Mouse (Mus musculus) heart, adult 2 months (tissue): ENCODE measurements around the gene Fbxo2. TPM values are rescaled to one million over a fixed set of nuclear protein-coding genes. Genes with fewer than 3 reads are reported as not detected.

Experiments
- DNase-seq, 2 experiments: peaks; one replicate each; pipeline ENCODE4 v3.0.0; 2021
- H3K27ac ChIP-seq: fragments of 200-600 bp; 2 replicates; pipeline ENCODE4 v1.8.1; 2022
- H3K27me3 ChIP-seq: fragments of 200-500 bp; 2 replicates; pipeline ENCODE4 v1.6.1; 2012; ENCODE audit warnings: mild to moderate bottlenecking, low read length, inconsistent platforms, mixed read lengths; ENCODE audit not compliant: control insufficient read depth, insufficient read depth
- H3K36me3 ChIP-seq: fragments of 200-500 bp; 2 replicates; pipeline ENCODE4 v1.6.1; 2012; ENCODE audit warnings: low read length, inconsistent platforms; ENCODE audit not compliant: control insufficient read depth, insufficient read depth
- H3K4me1 ChIP-seq: fragments of 200-500 bp; 2 replicates; pipeline ENCODE4 v1.6.1; 2011; ENCODE audit warnings: low read length; ENCODE audit not compliant: control insufficient read depth, insufficient read depth
- H3K4me3 ChIP-seq: fragments of 200-600 bp; 2 replicates; pipeline ENCODE4 v1.8.1; 2022
- H3K79me2 ChIP-seq: fragments of 200-500 bp; replicated peaks from 2 replicates; pipeline ENCODE4 v1.6.1; 2012; ENCODE audit warnings: mild to moderate bottlenecking, inconsistent platforms, low read length, moderate library complexity, mixed read lengths; ENCODE audit not compliant: control insufficient read depth, insufficient read depth
- H3K9ac ChIP-seq: fragments of 200-500 bp; 2 replicates; pipeline ENCODE4 v1.6.1; 2012; ENCODE audit warnings: low read depth, mild to moderate bottlenecking, control low read depth, inconsistent platforms, low read length, mixed read lengths
- CTCF ChIP-seq: fragments of 200-600 bp; IDR thresholded peaks from 2 replicates; pipeline ENCODE4 v1.8.1; 2022; ENCODE audit warnings: antibody characterized with exemption, mild to moderate bottlenecking, moderate library complexity
- EP300 ChIP-seq: fragments of 200-500 bp; IDR thresholded peaks from 2 replicates; pipeline ENCODE4 v1.6.1; 2011; ENCODE audit warnings: low read depth, low read length, control low read depth; ENCODE audit not compliant: insufficient read depth
- POLR2A ChIP-seq: fragments of 200-500 bp; IDR thresholded peaks from 2 replicates; pipeline ENCODE4 v1.6.1; 2011; ENCODE audit warnings: mild to moderate bottlenecking, low read depth, low read length, control low read depth; ENCODE audit not compliant: insufficient read depth
- WGBS: fragments of 180-500 bp; shearing (Covaris S2); methylation state at CpG from one replicate; pipeline ENCODE4 v1.1.7; 2018; 5-methylcytosine and 5-hydroxymethylcytosine counted together
- intact Hi-C: fragments of 180-260 bp; cut with DNase I; formaldehyde crosslinking; loops from one replicate; pipeline ENCODE4 v1.15.1; 2025
- polyA plus RNA-seq: library from polyadenylated mRNA; depleted of rRNA; stranded (reverse); fragments of >200 nt; gene quantifications from 2 replicates; pipeline ENCODE4 v1.2.3, GENCODE M21; 2012
- total RNA-seq, 2 experiments: library from RNA; stranded (reverse); gene quantifications; 2 replicates each; pipeline ENCODE4 v1.2.3; 2021

The Fbxo2 gene
- total and polyA plus RNA-seq, 3 experiments, result 0.31 to 0.47 TPM; not detected in 1

DNA sequence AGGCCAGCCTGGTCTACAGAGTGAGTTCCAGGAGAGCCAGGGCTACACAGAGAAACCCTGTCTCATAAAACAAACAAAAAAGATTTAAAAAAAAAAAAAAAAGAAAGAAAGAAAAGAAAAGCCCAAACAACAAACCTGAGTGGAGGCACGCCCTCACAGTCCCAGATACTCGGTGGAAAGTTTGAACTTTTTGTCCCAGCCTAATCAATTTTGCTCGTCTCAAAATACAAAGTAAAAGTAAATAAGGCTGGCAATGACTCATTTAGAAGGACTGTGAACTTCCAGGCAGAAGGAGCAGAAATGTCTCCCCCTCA lies 9.5 kb upstream of the Fbxo2 start:
- no peaks in the 10 kb centered on the region for H3K36me3 ChIP-seq
- no peak for TF ChIP-seq EP300
- no peak for TF ChIP-seq POLR2A
- TF ChIP-seq CTCF, result no peak
- DNase-seq, result no peak
- WGBS, result 26% methylated on average over 3 of the region's 3 CpGs
- peak overlapping the region; percentile 97 for H3K27ac ChIP-seq
- peak overlapping the region; percentile 74 for H3K4me3 ChIP-seq
- H3K27me3 ChIP-seq, result no peaks in the 10 kb centered on the region
- intact Hi-C loops, result loop anchor here (5.0 kb wide), 1 partner anchor 109 kb away; no protein-coding TSS in a partner anchor
- H3K4me1 ChIP-seq, result 0 out of 2 replicates have a peak, but pooled peaks cover 3% of the 10 kb centered on the region
- no peaks in the 10 kb centered on the region for H3K79me2 ChIP-seq
- no peak overlapping the region for H3K9ac ChIP-seq

DNA sequence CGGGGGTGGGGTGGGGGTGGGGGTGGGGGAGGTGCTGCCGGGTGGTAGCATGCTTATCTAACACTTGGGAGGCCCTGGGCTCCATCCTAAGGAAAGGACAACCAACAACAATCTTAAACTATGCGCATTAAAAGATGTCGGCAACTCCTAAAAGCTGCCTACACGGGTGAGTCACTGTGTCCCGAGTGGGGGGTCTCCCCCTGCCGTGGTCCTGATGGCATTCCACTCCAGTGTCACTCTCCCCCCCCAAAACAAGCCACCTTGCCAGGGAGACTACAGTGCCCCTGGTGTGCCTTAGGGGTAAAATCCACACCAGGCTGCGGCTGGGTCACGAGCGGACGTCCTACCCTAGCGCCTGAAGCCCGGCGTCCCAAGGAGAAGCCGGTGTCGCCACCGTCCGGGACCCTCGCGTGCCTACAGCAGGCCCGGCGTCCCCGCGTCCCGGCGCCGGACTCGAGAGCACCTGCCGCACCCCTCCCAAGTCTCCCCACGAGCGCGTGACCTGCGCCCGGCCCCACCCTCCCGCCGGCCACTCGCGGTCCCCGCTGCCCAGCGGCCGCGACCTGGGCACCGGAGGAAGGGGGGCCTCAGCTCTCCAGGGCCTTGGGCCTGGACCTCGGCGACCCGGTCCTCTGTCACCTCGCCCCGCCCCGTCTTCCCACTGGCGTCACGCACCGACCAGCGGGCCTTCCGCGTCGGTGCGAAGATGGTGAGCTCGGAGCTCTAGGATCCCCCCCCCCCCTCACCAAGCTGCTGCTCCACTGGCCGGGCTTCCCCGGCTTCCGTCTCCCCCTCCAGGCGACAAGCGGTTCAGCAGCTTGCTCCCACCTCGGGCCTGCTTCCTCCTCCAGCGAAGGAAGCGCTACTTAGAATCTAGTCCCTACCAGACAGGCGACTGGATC lies 8.9 kb upstream of the Fbxo2 start, which contains the start of gene Fbxo6:
TSS of gene Fbxo6 (minus strand) at position 874 of the 902 bp plus-strand sequence.
- intact Hi-C loops, result loop anchor here (5.0 kb wide), 1 partner anchor 109 kb away; no protein-coding TSS in a partner anchor
- Histone ChIP-seq H3K79me2 (no peaks in the 10 kb centered on the region), H3K36me3 (no peaks in the 10 kb centered on the region), H3K4me1 (0 out of 2 replicates have a peak, but pooled peaks cover 3% of the 10 kb centered on the region), H3K27me3 (no peaks in the 10 kb centered on the region), H3K4me3 (peak within 1 kb of the TSS; percentile 74), H3K27ac (peak within 1 kb of the TSS; percentile 97), H3K9ac (peak within 1 kb of the TSS; percentile 80)
- WGBS, result under 1% methylated on average over 65 of the region's 67 CpGs
- peak; percentile 63 for TF ChIP-seq CTCF
- peak; percentile 52 for TF ChIP-seq POLR2A
- 0 out of 2 replicates have a peak, but pooled peaks have one; percentile 44 for TF ChIP-seq EP300
- DNase-seq, result peak; percentile 91 to 93

DNA sequence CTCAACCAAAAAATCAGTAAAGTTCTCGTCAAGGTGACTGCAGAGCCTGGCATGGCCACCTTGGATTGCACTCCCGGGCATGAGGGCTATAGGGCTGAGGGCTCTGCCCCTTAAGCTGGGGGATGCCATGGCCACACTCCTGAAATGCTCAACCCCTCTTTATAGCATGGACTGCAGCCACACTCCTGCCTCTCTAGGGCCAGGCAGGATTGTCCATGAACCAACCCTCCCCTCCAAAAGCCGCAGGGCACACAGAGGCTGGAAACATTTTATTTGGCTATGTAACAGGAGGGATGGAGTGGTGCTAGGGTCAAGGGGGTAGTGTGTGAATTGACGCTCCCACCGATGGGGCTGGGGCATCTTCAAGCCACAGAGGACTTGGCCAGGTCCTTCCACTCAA lies 7.9 kb upstream of the Fbxo2 start:
- H3K9ac ChIP-seq, result no peak overlapping the region
- TF ChIP-seq POLR2A (no peak), EP300 (no peak), CTCF (no peak)
- no peaks in the 10 kb centered on the region for H3K27me3 ChIP-seq
- peak overlapping the region; percentile 97 for H3K27ac ChIP-seq
- 0 out of 2 replicates have a peak, but pooled peaks cover 3% of the 10 kb centered on the region for H3K4me1 ChIP-seq
- H3K4me3 ChIP-seq, result no peak overlapping the region
- 92% methylated on average over 5 of the region's 5 CpGs for WGBS
- no peak for DNase-seq
- intact Hi-C loops, result loop anchor here (5.0 kb wide), 1 partner anchor 110 kb away; no protein-coding TSS in a partner anchor
- H3K79me2 ChIP-seq, result no peaks in the 10 kb centered on the region
- H3K36me3 ChIP-seq, result no peaks in the 10 kb centered on the region

DNA sequence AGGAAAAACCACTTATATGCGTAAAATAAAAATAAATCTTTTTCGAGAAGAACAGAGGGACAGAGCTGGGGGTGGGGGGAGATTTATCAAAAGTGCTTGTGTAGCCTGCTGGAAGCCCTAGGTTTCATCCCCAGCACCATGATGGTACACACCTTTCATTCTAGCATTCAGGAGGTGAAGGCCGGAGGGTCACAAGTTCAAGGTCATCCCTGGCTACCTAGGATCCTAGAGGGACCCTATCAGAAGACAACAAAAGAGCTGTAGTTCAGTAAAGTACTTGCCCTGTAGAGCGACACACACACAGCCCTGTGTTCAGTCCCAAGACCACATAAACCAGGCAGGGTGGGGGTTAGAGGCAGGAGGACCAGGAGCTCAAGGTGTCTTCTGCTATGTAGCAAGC lies 6.4 kb upstream of the Fbxo2 start:
- Histone ChIP-seq H3K9ac (no peak overlapping the region), H3K36me3 (no peaks in the 10 kb centered on the region), H3K27ac (no peak overlapping the region), H3K4me3 (no peak overlapping the region), H3K4me1 (0 out of 2 replicates have a peak, but pooled peaks cover 3% of the 10 kb centered on the region), H3K27me3 (no peaks in the 10 kb centered on the region), H3K79me2 (no peaks in the 10 kb centered on the region)
- intact Hi-C loops, result loop anchor here (5.0 kb wide), 1 partner anchor 112 kb away; no protein-coding TSS in a partner anchor
- WGBS, result 84% methylated on average over 4 of the region's 4 CpGs
- TF ChIP-seq EP300 (no peak), CTCF (no peak), POLR2A (no peak)
- no peak for DNase-seq

DNA sequence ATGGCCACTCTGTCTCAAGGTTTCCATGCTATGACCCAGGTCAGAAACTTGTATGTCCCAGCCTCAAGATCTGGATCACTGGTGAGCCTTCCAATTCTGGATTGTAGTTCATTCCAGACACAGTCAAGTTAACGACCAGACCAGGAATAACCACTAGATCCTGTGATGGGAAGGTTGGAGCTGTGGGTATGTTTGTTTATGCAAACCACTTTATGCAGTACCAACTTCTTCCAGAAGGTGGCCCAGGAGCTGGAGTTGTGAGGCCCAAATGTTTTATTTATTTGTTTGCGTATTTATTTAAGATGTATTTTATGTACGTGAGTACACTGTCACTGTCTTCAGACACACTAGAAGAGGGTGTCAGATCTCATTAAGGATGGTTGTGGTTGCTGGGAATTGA lies 5.4 kb upstream of the Fbxo2 start:
- Histone ChIP-seq H3K27ac (no peak overlapping the region), H3K9ac (no peak overlapping the region), H3K4me3 (no peak overlapping the region), H3K27me3 (no peaks in the 10 kb centered on the region), H3K4me1 (peaks cover 3% of the 10 kb centered on the region; the same call in 1 of the 2 replicates), H3K36me3 (no peaks in the 10 kb centered on the region), H3K79me2 (no peaks in the 10 kb centered on the region)
- no peak for DNase-seq
- WGBS, result 61% methylated on average over 3 of the region's 3 CpGs
- TF ChIP-seq CTCF, result peak; percentile 77
- TF ChIP-seq POLR2A, result no peak
- intact Hi-C loops, result loop anchor here (5.0 kb wide), 1 partner anchor 113 kb away; no protein-coding TSS in a partner anchor
